Mouse (Mus musculus) midbrain, embryonic 15.5 days (tissue): ENCODE measurements around the gene Rmnd5a. TPM values are rescaled to one million over a fixed set of nuclear protein-coding genes. Genes with fewer than 3 reads are reported as not detected.
A peak's percentile ranks its signal among the peaks of the same experiment; 100 is the strongest.
"Not testable (repeated sequence)": the region's sequence is repeated elsewhere in the genome, so short reads cannot be mapped to it uniquely, and the experiment has no call there.

Experiments used
- ATAC-seq: fragments of 200-750 bp; cut with Nextera tagmentation; replicated peaks from 2 replicates; pipeline ENCODE4 v1.8.0; 2017; ENCODE audit warnings: moderate TSS enrichment
- H3K27ac ChIP-seq: fragments of 300-500 bp; sonication (generic); 2 replicates; pipeline ENCODE4 v1.5.1; 2015; ENCODE audit warnings: mild to moderate bottlenecking, inconsistent platforms
- H3K27me3 ChIP-seq: fragments of 300-500 bp; sonication (generic); replicated peaks from 2 replicates; pipeline ENCODE4 v1.6.1; 2015; ENCODE audit warnings: inconsistent platforms
- H3K36me3 ChIP-seq: fragments of 300-500 bp; sonication (generic); replicated peaks from 2 replicates; pipeline ENCODE4 v1.6.1; 2015; ENCODE audit warnings: inconsistent platforms
- H3K4me1 ChIP-seq: fragments of 300-500 bp; sonication (generic); 2 replicates; pipeline ENCODE4 v1.6.1; 2015; ENCODE audit warnings: inconsistent platforms
- H3K4me2 ChIP-seq: fragments of 300-500 bp; sonication (generic); 2 replicates; pipeline ENCODE4 v1.6.1; 2015; ENCODE audit warnings: inconsistent platforms, mild to moderate bottlenecking, moderate library complexity
- H3K4me3 ChIP-seq: fragments of 300-500 bp; sonication (generic); 2 replicates; pipeline ENCODE4 v1.5.1; 2015; ENCODE audit warnings: mild to moderate bottlenecking, inconsistent platforms
- H3K9ac ChIP-seq: fragments of 300-500 bp; sonication (generic); 2 replicates; pipeline ENCODE4 v1.6.1; 2015; ENCODE audit warnings: mild to moderate bottlenecking, inconsistent platforms
- H3K9me3 ChIP-seq: fragments of 300-500 bp; sonication (generic); 2 replicates; pipeline ENCODE4 v1.6.1; 2016; ENCODE audit warnings: inconsistent platforms
- WGBS: fragments of 180-500 bp; shearing (Covaris S2); methylation state at CpG from one replicate; pipeline ENCODE4 v1.1.7; 2015; ENCODE audit warnings: mixed read lengths; 5-methylcytosine and 5-hydroxymethylcytosine counted together
- polyA plus RNA-seq: library from polyadenylated mRNA; unstranded; fragments of >200 nt; fragmentation: Nextera tagmentation; extraction: Ambion mirVana; gene quantifications from 2 replicates; pipeline ENCODE4 v1.2.1, GENCODE M21; 2015

The Rmnd5a gene
- polyA plus RNA-seq, 1 experiment from 2014 or later, result 9.3 TPM

GRCm38 (mm10) chr6:71471830-71472520 lies 31.5 kb upstream of the Rmnd5a start:
- no peak overlapping the region for H3K4me2 ChIP-seq
- no peak overlapping the region for H3K4me3 ChIP-seq
- no peaks in the 10 kb centered on the region for H3K27me3 ChIP-seq
- H3K27ac ChIP-seq, result no peak overlapping the region
- no peaks in the 10 kb centered on the region for H3K36me3 ChIP-seq
- H3K9ac ChIP-seq, result no peak overlapping the region
- no peaks in the 10 kb centered on the region for H3K9me3 ChIP-seq
- 90% methylated on average over 4 of the region's 4 CpGs for WGBS
- no peak for ATAC-seq
- no peaks in the 10 kb centered on the region for H3K4me1 ChIP-seq

GRCm38 (mm10) chr6:71469291-71469690 lies 28.9 kb upstream of the Rmnd5a start:
- no peak for ATAC-seq
- Histone ChIP-seq H3K27me3 (no peaks in the 10 kb centered on the region), H3K4me2 (no peak overlapping the region), H3K4me1 (no peaks in the 10 kb centered on the region), H3K36me3 (no peaks in the 10 kb centered on the region), H3K9ac (no peak overlapping the region), H3K9me3 (no peaks in the 10 kb centered on the region), H3K27ac (no peak overlapping the region), H3K4me3 (no peak overlapping the region)
- WGBS, result 67% methylated on average over 3 of the region's 3 CpGs

- H3K4me1 ChIP-seq, result no peaks in the 10 kb centered on the region
- H3K9me3 ChIP-seq, result no peaks in the 10 kb centered on the region
- ATAC-seq, result no peak
- WGBS, result 83% methylated on average over 4 of the region's 4 CpGs
- H3K4me2 ChIP-seq, result no peak overlapping the region
- H3K27ac ChIP-seq, result no peak overlapping the region
- no peak overlapping the region for H3K9ac ChIP-seq
- H3K27me3 ChIP-seq, result no peaks in the 10 kb centered on the region
- no peak overlapping the region for H3K4me3 ChIP-seq
- no peaks in the 10 kb centered on the region for H3K36me3 ChIP-seq
Measured at GRCm38 (mm10) chr6:71467766-71468165, 27.3 kb upstream of the Rmnd5a start.

- no peaks in the 10 kb centered on the region for H3K4me1 ChIP-seq
- no peak overlapping the region for H3K9ac ChIP-seq
- no peak overlapping the region for H3K4me2 ChIP-seq
- 48% methylated on average over 3 of the region's 3 CpGs for WGBS
- H3K27ac ChIP-seq, result no peak overlapping the region
- no peaks in the 10 kb centered on the region for H3K9me3 ChIP-seq
- no peaks in the 10 kb centered on the region for H3K36me3 ChIP-seq
- no peak overlapping the region for H3K4me3 ChIP-seq
- no peak for ATAC-seq
- no peaks in the 10 kb centered on the region for H3K27me3 ChIP-seq
Measured at GRCm38 (mm10) chr6:71465146-71465545, 24.7 kb upstream of the Rmnd5a start.

- no peaks in the 10 kb centered on the region for H3K36me3 ChIP-seq
- ATAC-seq, result no peak
- WGBS, result 82% methylated on average over 8 of the region's 8 CpGs
Measured at GRCm38 (mm10) chr6:71457956-71458608, 17.6 kb upstream of the Rmnd5a start.

GRCm38 (mm10) chr6:71453983-71454739 lies 13.7 kb upstream of the Rmnd5a start:
- H3K4me1 ChIP-seq, ATAC-seq, H3K36me3 ChIP-seq, H3K9me3 ChIP-seq, H3K27ac ChIP-seq, H3K4me3 ChIP-seq, H3K27me3 ChIP-seq, H3K9ac ChIP-seq, H3K4me2 ChIP-seq: not testable (repeated sequence)

More at GRCm38 (mm10) chr6:71457956-71458608, 17.6 kb upstream of the Rmnd5a start:
- Histone ChIP-seq H3K4me1 (no peaks in the 10 kb centered on the region), H3K9ac (no peak overlapping the region), H3K4me3 (no peak overlapping the region), H3K4me2 (no peak overlapping the region), H3K27ac (no peak overlapping the region), H3K27me3 (no peaks in the 10 kb centered on the region), H3K9me3 (no peaks in the 10 kb centered on the region)

GRCm38 (mm10) chr6:71452792-71453191 lies 12.4 kb upstream of the Rmnd5a start:
- no peak overlapping the region for H3K4me3 ChIP-seq

GRCm38 (mm10) chr6:71445560-71445959 lies 5.1 kb upstream of the Rmnd5a start:
- 90% methylated on average over 6 of the region's 6 CpGs for WGBS
- ATAC-seq, result no peak

More at GRCm38 (mm10) chr6:71452792-71453191, 12.4 kb upstream of the Rmnd5a start:
- no peaks in the 10 kb centered on the region for H3K9me3 ChIP-seq
- H3K27ac ChIP-seq, result no peak overlapping the region
- ATAC-seq, result no peak
- H3K4me2 ChIP-seq, result no peak overlapping the region
- 84% methylated on average over 2 of the region's 2 CpGs for WGBS
- no peak overlapping the region for H3K9ac ChIP-seq
- no peaks in the 10 kb centered on the region for H3K36me3 ChIP-seq
- H3K27me3 ChIP-seq, result no peaks in the 10 kb centered on the region
- H3K4me1 ChIP-seq, result no peaks in the 10 kb centered on the region

DNA sequence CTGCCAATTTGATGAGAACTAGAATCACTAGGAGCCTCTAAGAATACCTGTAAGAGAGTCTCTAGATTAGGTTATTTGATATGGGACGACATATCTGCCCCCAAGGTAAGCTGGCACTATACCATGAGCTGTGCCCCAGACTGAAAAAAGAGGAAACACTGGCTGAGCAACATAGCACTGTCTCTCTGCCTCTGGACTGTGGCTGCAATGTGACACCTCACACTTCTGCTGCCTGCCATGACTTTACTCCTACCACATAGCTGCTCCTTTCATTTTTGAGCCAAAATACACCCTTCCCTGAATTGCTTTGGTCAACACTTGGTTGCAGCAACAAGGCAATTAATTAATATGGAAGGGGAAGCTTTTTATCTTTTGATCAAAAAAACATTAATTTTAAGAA lies 4.3 kb upstream of the Rmnd5a start:
- peaks cover 10% of the 10 kb centered on the region for H3K4me1 ChIP-seq
- no peak overlapping the region for H3K9ac ChIP-seq
- H3K9me3 ChIP-seq, result no peaks in the 10 kb centered on the region
- no peak overlapping the region for H3K27ac ChIP-seq
- 72% methylated on average over 1 of the region's 1 CpGs for WGBS
- H3K36me3 ChIP-seq, result no peaks in the 10 kb centered on the region
- no peaks in the 10 kb centered on the region for H3K27me3 ChIP-seq
- ATAC-seq, result no peak
- H3K4me3 ChIP-seq, result no peak overlapping the region
- no peak overlapping the region for H3K4me2 ChIP-seq

More at GRCm38 (mm10) chr6:71445560-71445959, 5.1 kb upstream of the Rmnd5a start:
- Histone ChIP-seq H3K4me1 (peaks cover 10% of the 10 kb centered on the region), H3K27ac (no peak overlapping the region), H3K36me3 (no peaks in the 10 kb centered on the region), H3K9me3 (no peaks in the 10 kb centered on the region), H3K9ac (no peak overlapping the region), H3K4me3 (no peak overlapping the region), H3K27me3 (no peaks in the 10 kb centered on the region), H3K4me2 (no peak overlapping the region)

- H3K27me3 ChIP-seq, result no peaks in the 10 kb centered on the region
- 77% methylated on average over 3 of the region's 3 CpGs for WGBS
- H3K36me3 ChIP-seq, result no peaks in the 10 kb centered on the region
- no peak overlapping the region for H3K4me2 ChIP-seq
- H3K4me3 ChIP-seq, result 0 out of 2 replicates have a peak overlapping the region, but pooled peaks have one; percentile 87
- H3K4me1 ChIP-seq, result peaks cover 31% of the 10 kb centered on the region
- no peak for ATAC-seq
- no peaks in the 10 kb centered on the region for H3K9me3 ChIP-seq
- H3K27ac ChIP-seq, result peak overlapping the region; percentile 99; the same call in 1 of the 2 replicates
- H3K9ac ChIP-seq, result no peak overlapping the region
Measured at GRCm38 (mm10) chr6:71442130-71442529, 1.7 kb upstream of the Rmnd5a start.

DNA sequence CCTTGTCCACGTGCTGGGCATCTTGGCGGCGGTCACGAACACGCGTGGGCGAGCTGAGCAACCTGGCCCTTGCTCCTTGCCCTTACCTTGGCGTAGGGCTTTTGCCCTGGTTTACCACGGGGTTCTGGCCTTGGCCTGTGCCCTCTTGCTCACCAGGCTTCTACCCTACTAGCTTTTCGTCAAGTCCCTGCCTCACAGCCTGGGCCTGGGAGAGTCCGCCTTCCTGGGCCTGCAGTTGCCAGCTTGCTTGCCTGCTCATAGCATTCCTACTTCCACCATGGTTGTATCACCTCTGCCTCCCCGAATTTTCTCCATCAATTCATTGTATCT lies 779 bp upstream of the Rmnd5a start:
- ATAC-seq, result no peak; the same call in 1 of the 2 replicates

DNA sequence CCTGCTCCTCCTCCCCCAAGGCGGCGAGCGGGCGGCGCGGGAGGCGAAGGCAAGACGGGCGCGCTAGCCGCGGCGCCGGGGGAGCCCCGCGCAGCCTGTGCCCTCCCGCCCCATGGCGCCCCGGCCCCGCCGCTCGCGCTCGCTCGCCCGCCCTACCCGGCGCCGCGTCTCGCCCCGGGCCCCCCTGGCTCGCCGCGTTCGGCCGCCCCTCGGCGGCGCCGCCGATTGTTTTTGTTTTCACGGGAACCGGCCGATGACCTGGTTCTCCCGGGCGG lies 283 bp downstream of the Rmnd5a start:
- H3K4me3 ChIP-seq, result peak overlapping the region; percentile 87
- H3K27me3 ChIP-seq, result no peaks in the 10 kb centered on the region
- no peaks in the 10 kb centered on the region for H3K9me3 ChIP-seq
- H3K36me3 ChIP-seq, result no peaks in the 10 kb centered on the region
- no peak; the same call in 1 of the 2 replicates for ATAC-seq
- H3K4me2 ChIP-seq, result peak overlapping the region; percentile 65
- 0% methylated on average over 41 of the region's 47 CpGs for WGBS
- H3K9ac ChIP-seq, result peak overlapping the region; percentile 79
- H3K4me1 ChIP-seq, result peaks cover 39% of the 10 kb centered on the region
- peak overlapping the region; percentile 96 for H3K27ac ChIP-seq

More for the DNA sequence above, 779 bp upstream of the Rmnd5a start:
- peaks cover 39% of the 10 kb centered on the region for H3K4me1 ChIP-seq
- peak overlapping the region; percentile 99 for H3K27ac ChIP-seq
- peak overlapping the region; percentile 93 for H3K4me2 ChIP-seq
- no peaks in the 10 kb centered on the region for H3K36me3 ChIP-seq
- WGBS, result 5% methylated on average over 12 of the region's 12 CpGs
- no peaks in the 10 kb centered on the region for H3K9me3 ChIP-seq
- peak overlapping the region; percentile 94 for H3K9ac ChIP-seq
- peak overlapping the region; percentile 87 for H3K4me3 ChIP-seq
- H3K27me3 ChIP-seq, result no peaks in the 10 kb centered on the region
